Mouse (Mus musculus): ENCODE measurements around the gene Cacna2d2. TPM values are rescaled to one million over a fixed set of nuclear protein-coding genes. Genes with fewer than 3 reads are reported as not detected.

The Cacna2d2 gene
- polyA plus RNA-seq, 1 experiment from 2014 or later = 0.76 TPM

GRCm38 (mm10) chr9:107542721-107543120, 143.3 kb downstream of the Cacna2d2 start:
- no peak overlapping the region for H3K27ac ChIP-seq

GRCm38 (mm10) chr9:107543299-107543698, 143.9 kb downstream of the Cacna2d2 start:
- Histone ChIP-seq H3K36me3 (peaks cover 40% of the 10 kb centered on the region), H3K4me1 (peaks cover 46% of the 10 kb centered on the region), H3K4me2 (peak overlapping the region; percentile 79), H3K27me3 (no peaks in the 10 kb centered on the region), H3K4me3 (0 out of 2 replicates have a peak overlapping the region, but pooled peaks have one; percentile 69), H3K9ac (no peak overlapping the region), H3K9me3 (no peaks in the 10 kb centered on the region), H3K27ac (no peak overlapping the region)
- no peak for ATAC-seq (ENCODE audit: insufficient number of reproducible peaks, insufficient read depth, low FRiP score, low TSS enrichment, low read depth)
- 86% methylated on average over 11 of the region's 11 CpGs for WGBS

More at GRCm38 (mm10) chr9:107542721-107543120, 143.3 kb downstream of the Cacna2d2 start:
- H3K27me3 ChIP-seq = no peaks in the 10 kb centered on the region
- peaks cover 46% of the 10 kb centered on the region for H3K36me3 ChIP-seq
- peak overlapping the region; percentile 79 for H3K4me2 ChIP-seq
- WGBS = 48% methylated on average over 8 of the region's 8 CpGs
- peak overlapping the region; percentile 69 for H3K4me3 ChIP-seq
- ATAC-seq (ENCODE audit: insufficient number of reproducible peaks, insufficient read depth, low FRiP score, low TSS enrichment, low read depth) = no peak
- peaks cover 45% of the 10 kb centered on the region for H3K4me1 ChIP-seq
- peak overlapping the region; percentile 76 for H3K9ac ChIP-seq
- H3K9me3 ChIP-seq = no peaks in the 10 kb centered on the region

GRCm38 (mm10) chr9:107544196-107544700, 144.8 kb downstream of the Cacna2d2 start:
- Histone ChIP-seq H3K36me3 (peaks cover 31% of the 10 kb centered on the region), H3K9ac (no peak overlapping the region), H3K27me3 (no peaks in the 10 kb centered on the region), H3K4me1 (peaks cover 46% of the 10 kb centered on the region), H3K4me3 (no peak overlapping the region), H3K9me3 (no peaks in the 10 kb centered on the region), H3K4me2 (no peak overlapping the region), H3K27ac (no peak overlapping the region)
- ATAC-seq (ENCODE audit: insufficient number of reproducible peaks, insufficient read depth, low FRiP score, low TSS enrichment, low read depth) = no peak
- WGBS = 95% methylated on average over 17 of the region's 17 CpGs

GRCm38 (mm10) chr9:107544729-107545128, 145.3 kb downstream of the Cacna2d2 start:
- Histone ChIP-seq H3K9me3 (no peaks in the 10 kb centered on the region), H3K36me3 (peaks cover 26% of the 10 kb centered on the region), H3K4me1 (peaks cover 46% of the 10 kb centered on the region), H3K4me3 (no peak overlapping the region), H3K9ac (no peak overlapping the region), H3K27me3 (no peaks in the 10 kb centered on the region), H3K4me2 (no peak overlapping the region), H3K27ac (no peak overlapping the region)
- 92% methylated on average over 12 of the region's 12 CpGs for WGBS
- no peak for ATAC-seq (ENCODE audit: insufficient number of reproducible peaks, insufficient read depth, low FRiP score, low TSS enrichment, low read depth)

- 84% methylated on average over 10 of the region's 10 CpGs for WGBS
- Histone ChIP-seq H3K9me3 (no peaks in the 10 kb centered on the region), H3K27me3 (0 out of 2 replicates have a peak, but pooled peaks cover under 1% of the 10 kb centered on the region), H3K27ac (no peak overlapping the region), H3K4me1 (peaks cover 46% of the 10 kb centered on the region), H3K4me3 (no peak overlapping the region), H3K4me2 (no peak overlapping the region), H3K36me3 (peaks cover 21% of the 10 kb centered on the region), H3K9ac (0 out of 2 replicates have a peak overlapping the region, but pooled peaks have one; percentile 8)
- ATAC-seq (ENCODE audit: insufficient number of reproducible peaks, insufficient read depth, low FRiP score, low TSS enrichment, low read depth) = no peak
These were observed 145.8 kb downstream of the Cacna2d2 start for GRCm38 (mm10) chr9:107545199-107545598.

GRCm38 (mm10) chr9:107545602-107546001, 146.2 kb downstream of the Cacna2d2 start:
- Histone ChIP-seq H3K9me3 (no peaks in the 10 kb centered on the region), H3K27ac (no peak overlapping the region), H3K36me3 (peaks cover 21% of the 10 kb centered on the region), H3K9ac (no peak overlapping the region), H3K27me3 (0 out of 2 replicates have a peak, but pooled peaks cover 5% of the 10 kb centered on the region), H3K4me1 (peaks cover 48% of the 10 kb centered on the region), H3K4me2 (no peak overlapping the region), H3K4me3 (no peak overlapping the region)
- no peak for ATAC-seq (ENCODE audit: insufficient number of reproducible peaks, insufficient read depth, low FRiP score, low TSS enrichment, low read depth)
- 9% methylated on average over 3 of the region's 3 CpGs for WGBS

- Histone ChIP-seq H3K4me3 (peak within 1 kb of the TSS; percentile 26), H3K9ac (peak within 1 kb of the TSS; percentile 54), H3K27ac (peak within 1 kb of the TSS; percentile 69), H3K36me3 (peaks cover 21% of the 10 kb centered on the region), H3K27me3 (0 out of 2 replicates have a peak, but pooled peaks cover 7% of the 10 kb centered on the region), H3K4me2 (peak within 1 kb of the TSS; percentile 56), H3K4me1 (peaks cover 53% of the 10 kb centered on the region), H3K9me3 (no peaks in the 10 kb centered on the region)
- 3% methylated on average over 20 of the region's 20 CpGs for WGBS
- ATAC-seq (ENCODE audit: insufficient number of reproducible peaks, insufficient read depth, low FRiP score, low TSS enrichment, low read depth) = peak; percentile 66
These were observed 147.6 kb downstream of the Cacna2d2 start, which contains the start of gene Zmynd10 for GRCm38 (mm10) chr9:107547026-107547425. TSS of gene Zmynd10 (plus strand) at chr9:107547298.

GRCm38 (mm10) chr9:107547957-107548356, 148.5 kb downstream of the Cacna2d2 start:
- 0 out of 2 replicates have a peak, but pooled peaks cover 7% of the 10 kb centered on the region for H3K27me3 ChIP-seq
- peaks cover 21% of the 10 kb centered on the region for H3K36me3 ChIP-seq
- H3K4me1 ChIP-seq = peaks cover 55% of the 10 kb centered on the region
- peak overlapping the region; percentile 56; the same call in 1 of the 2 replicates for H3K4me2 ChIP-seq
- H3K27ac ChIP-seq = no peak overlapping the region
- no peak overlapping the region for H3K4me3 ChIP-seq
- no peak for ATAC-seq (ENCODE audit: insufficient number of reproducible peaks, insufficient read depth, low FRiP score, low TSS enrichment, low read depth)
- H3K9me3 ChIP-seq = no peaks in the 10 kb centered on the region
- 78% methylated on average over 5 of the region's 5 CpGs for WGBS
- no peak overlapping the region for H3K9ac ChIP-seq

GRCm38 (mm10) chr9:107548820-107549219, 149.4 kb downstream of the Cacna2d2 start:
- Histone ChIP-seq H3K4me3 (no peak overlapping the region), H3K9me3 (no peaks in the 10 kb centered on the region), H3K36me3 (peaks cover 17% of the 10 kb centered on the region), H3K4me1 (peaks cover 62% of the 10 kb centered on the region), H3K27ac (no peak overlapping the region), H3K4me2 (no peak overlapping the region), H3K27me3 (0 out of 2 replicates have a peak, but pooled peaks cover 7% of the 10 kb centered on the region), H3K9ac (no peak overlapping the region)
- 86% methylated on average over 10 of the region's 10 CpGs for WGBS
- ATAC-seq (ENCODE audit: insufficient number of reproducible peaks, insufficient read depth, low FRiP score, low TSS enrichment, low read depth) = no peak

GRCm38 (mm10) chr9:107549297-107550074, 150.1 kb downstream of the Cacna2d2 start:
- ATAC-seq (ENCODE audit: insufficient number of reproducible peaks, insufficient read depth, low FRiP score, low TSS enrichment, low read depth) = no peak
- H3K27ac ChIP-seq = no peak overlapping the region
- no peak overlapping the region for H3K9ac ChIP-seq
- H3K36me3 ChIP-seq = peaks cover 10% of the 10 kb centered on the region
- H3K4me2 ChIP-seq = no peak overlapping the region
- 0 out of 2 replicates have a peak, but pooled peaks cover 7% of the 10 kb centered on the region for H3K27me3 ChIP-seq
- H3K9me3 ChIP-seq = no peaks in the 10 kb centered on the region
- 74% methylated on average over 20 of the region's 20 CpGs for WGBS
- H3K4me1 ChIP-seq = peaks cover 63% of the 10 kb centered on the region
- H3K4me3 ChIP-seq = no peak overlapping the region

- Histone ChIP-seq H3K27ac (peak overlapping the region; percentile 73; the same call in 1 of the 2 replicates), H3K27me3 (0 out of 2 replicates have a peak, but pooled peaks cover 7% of the 10 kb centered on the region), H3K9ac (peak overlapping the region; percentile 84), H3K36me3 (no peaks in the 10 kb centered on the region), H3K4me1 (peaks cover 62% of the 10 kb centered on the region), H3K4me3 (peak overlapping the region; percentile 56), H3K9me3 (no peaks in the 10 kb centered on the region), H3K4me2 (peak overlapping the region; percentile 96)
- ATAC-seq (ENCODE audit: insufficient number of reproducible peaks, insufficient read depth, low FRiP score, low TSS enrichment, low read depth) = no peak
- 28% methylated on average over 23 of the region's 23 CpGs for WGBS
These were observed 151.2 kb downstream of the Cacna2d2 start for GRCm38 (mm10) chr9:107550491-107551116.
